Mouse (Mus musculus) lung, adult 2 months (tissue): ENCODE results near the gene Myo1b.

Experiments used
- CTCF ChIP-seq: fragments of 200-500 bp; IDR thresholded peaks from 2 replicates; pipeline ENCODE4 v1.5.1; 2011; ENCODE audit warnings: mild to moderate bottlenecking, low read length, control low read depth; ENCODE audit not compliant: insufficient read depth
- POLR2A ChIP-seq: fragments of 200-500 bp; IDR thresholded peaks from 2 replicates; pipeline ENCODE4 v1.6.1; 2011; ENCODE audit warnings: low read depth, mild to moderate bottlenecking, control low read depth, low read length, borderline replicate concordance; ENCODE audit errors: extremely low read depth

DNA sequence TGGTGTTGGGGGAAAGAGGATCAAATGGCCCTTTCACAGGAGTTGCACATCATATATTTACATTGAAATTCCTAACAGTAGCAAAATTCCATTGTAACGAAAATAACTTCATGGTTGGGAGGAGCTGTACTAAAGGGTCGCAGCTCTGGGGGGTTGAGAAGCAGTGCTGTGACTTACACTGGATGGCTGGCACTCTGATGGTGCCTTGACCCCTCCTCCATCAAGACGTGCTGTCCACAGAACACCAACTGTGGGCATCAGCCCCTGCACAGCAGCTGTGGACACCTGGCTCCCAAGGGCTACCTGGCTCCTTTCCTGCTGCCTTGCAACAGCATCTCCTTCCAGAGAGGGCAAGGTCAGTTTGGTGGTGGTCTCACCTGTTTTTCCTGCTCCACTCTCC, 81.8 kb downstream of the Myo1b start:
- TF ChIP-seq CTCF (no peak), POLR2A (no peak)
